Mouse (Mus musculus): ENCODE data around the gene Rpl13. TPM values are rescaled to one million over a fixed set of nuclear protein-coding genes. Genes with fewer than 3 reads are reported as not detected.

Rpl13 gene
- total RNA-seq, 2 experiments from 2014 or later: 390 to 435 TPM

- DNase-seq (ENCODE audit: low spot score in 2 of 2): peak; percentile 70 to 90
Measured at GRCm38 (mm10) chr8:123141741-123142462, 39.8 kb downstream of the Rpl13 start.

- DNase-seq (ENCODE audit: low spot score in 2 of 2): peak in 1 of 2 experiments; percentile 41
Measured at GRCm38 (mm10) chr8:123145279-123145678, 43.1 kb downstream of the Rpl13 start.

- peak; percentile 40 to 60 for DNase-seq (ENCODE audit: low spot score in 2 of 2)
Measured at GRCm38 (mm10) chr8:123146390-123146789, 44.2 kb downstream of the Rpl13 start.

- peak in 1 of 2 experiments; percentile 33 for DNase-seq (ENCODE audit: low spot score in 2 of 2)
Measured at GRCm38 (mm10) chr8:123150737-123151171, 48.6 kb downstream of the Rpl13 start.

Small RNAs within 50 kb of the gene (microRNA-seq; reads per million reads assigned to microRNA genes)
- gene Mir7079 (1.1 to 2.8 reads per million in 2 experiments), gene Mir7080 (372 to 377 reads per million in 2 experiments)

Other genes with a start within 250 kb of the Rpl13 start
- 100 to 1,000 TPM; 152 to 159 TPM for gene Ankrd11, start 60.1 kb upstream of the Rpl13 start, total RNA-seq (2021)
- gene Spg7, start 39.4 kb upstream of the Rpl13 start, total RNA-seq (2021): 10 to 100 TPM; 64.7 to 81.9 TPM
- 100 to 1,000 TPM; 319 to 359 TPM for gene Cpne7, start 15.0 kb downstream of the Rpl13 start, total RNA-seq (2021)
- gene Sult5a1, start 56.0 kb downstream of the Rpl13 start, total RNA-seq (2021): 1 to 10 TPM; 2.2 to 2.9 TPM
- gene Dpep1, start 83.9 kb downstream of the Rpl13 start, total RNA-seq (2021): under 1 TPM; 0.50 to 0.71 TPM
- 100 to 1,000 TPM; 114 to 131 TPM for gene Chmp1a, start 110.4 kb downstream of the Rpl13 start, total RNA-seq (2021)
- 10 to 100 TPM in 1 of 2 experiments, 1 to 10 TPM in 1; 9.5 to 10.6 TPM for gene Spata33, start 110.5 kb downstream of the Rpl13 start, total RNA-seq (2021)
- 10 to 100 TPM; 74.0 to 82.4 TPM for gene Cdk10, start 122.5 kb downstream of the Rpl13 start, total RNA-seq (2021)
- 100 to 1,000 TPM; 106 to 111 TPM for gene Spata2l, start 133.9 kb downstream of the Rpl13 start, total RNA-seq (2021)
- 10 to 100 TPM; 22.4 to 23.3 TPM for gene Zfp276, start 151.8 kb downstream of the Rpl13 start, total RNA-seq (2021)
- gene Vps9d1, start 152.0 kb downstream of the Rpl13 start, total RNA-seq (2021): 10 to 100 TPM; 56.3 to 58.0 TPM
- gene Fanca, start 216.2 kb downstream of the Rpl13 start, total RNA-seq (2021): 1 to 10 TPM; 2.6 to 5.3 TPM
- gene Spire2, start 230.4 kb downstream of the Rpl13 start, total RNA-seq (2021): 10 to 100 TPM; 15.4 to 15.6 TPM

Data from layer of hippocampus, postnatal 14 days (tissue).